Mouse (Mus musculus): ENCODE measurements around the gene P2rx6. TPM values are rescaled to one million over a fixed set of nuclear protein-coding genes. Genes with fewer than 3 reads are reported as not detected.

P2rx6 gene
- total RNA-seq, 2 experiments from 2014 or later = 8.0 to 9.3 TPM

- intact Hi-C loops (cut with DNase I) = loop anchor here (1.0 kb wide), 1 partner anchor 59 kb away; no protein-coding TSS in a partner anchor
- DNase-seq = peak; percentile 86 to 92
Observed at GRCm38 (mm10) chr16:17619198-17620105, 57.8 kb downstream of the P2rx6 start, which contains the start of gene Smpd4. TSS of gene Smpd4 (plus strand) at chr16:17619354.

- DNase-seq = no peak
- intact Hi-C loops (cut with DNase I) = no loop called here
Observed at GRCm38 (mm10) chr16:17621936-17622335, 60.3 kb downstream of the P2rx6 start.

GRCm38 (mm10) chr16:17625488-17626268, 64.0 kb downstream of the P2rx6 start:
- DNase-seq = no peak
- intact Hi-C loops (cut with DNase I) = no loop called here

GRCm38 (mm10) chr16:17626269-17626555, 64.5 kb downstream of the P2rx6 start:
- intact Hi-C loops (cut with DNase I) = no loop called here
- no peak for DNase-seq

Other genes with a start within 250 kb of the P2rx6 start
- gene Serpind1, start 230.5 kb upstream of the P2rx6 start, total RNA-seq (2021) = under 1 TPM in 1 of 2 experiments, not detected in 1; 0.27 TPM
- 10 to 100 TPM; 14.2 to 15.6 TPM for gene Snap29, start 155.9 kb upstream of the P2rx6 start, total RNA-seq (2021)
- 10 to 100 TPM; 16.7 to 18.2 TPM for gene Pi4ka, start 155.6 kb upstream of the P2rx6 start, total RNA-seq (2021)
- 10 to 100 TPM; 17.3 to 17.6 TPM for gene Crkl, start 109.9 kb upstream of the P2rx6 start, total RNA-seq (2021)
- gene Aifm3, start 72.3 kb upstream of the P2rx6 start, total RNA-seq (2021) = under 1 TPM in 1 of 2 experiments, not detected in 1; 0.20 TPM
- 10 to 100 TPM; 18.8 to 23.2 TPM for gene Lztr1, start 53.2 kb upstream of the P2rx6 start, total RNA-seq (2021)
- gene Thap7, start 30.7 kb upstream of the P2rx6 start, total RNA-seq (2021) = 10 to 100 TPM; 12.8 to 14.4 TPM
- 1 to 10 TPM; 1.0 to 1.6 TPM for gene Lrrc74b, start 638 bp upstream of the P2rx6 start, total RNA-seq (2021)
- under 1 TPM in 1 of 2 experiments, not detected in 1; 0.12 TPM for gene Slc7a4, start 21.3 kb downstream of the P2rx6 start, total RNA-seq (2021)
- gene Smpd4, start 57.5 kb downstream of the P2rx6 start, total RNA-seq (2021) = 10 to 100 TPM in 1 of 2 experiments, 1 to 10 TPM in 1; 9.4 to 13.1 TPM
- under 1 TPM in 1 of 2 experiments, not detected in 1; 0.82 TPM for gene Ccdc74a, start 84.6 kb downstream of the P2rx6 start, total RNA-seq (2021)
- 10 to 100 TPM; 16.5 to 20.0 TPM for gene Med15, start 171.0 kb downstream of the P2rx6 start, total RNA-seq (2021)
- gene Klhl22, start 197.7 kb downstream of the P2rx6 start, total RNA-seq (2021) = 10 to 100 TPM; 16.8 to 20.9 TPM
- gene Scarf2, start 235.4 kb downstream of the P2rx6 start, total RNA-seq (2021) = 1 to 10 TPM; 3.6 to 4.5 TPM

Data from gastrocnemius, postnatal 36 days (tissue).